Mouse (Mus musculus) midbrain, postnatal 0 days (tissue): Measurements from ENCODE around the gene Vti1a. TPM values are rescaled to one million over a fixed set of nuclear protein-coding genes. Genes with fewer than 3 reads are reported as not detected.

ENCODE experiments used
- ATAC-seq: fragments of 200-750 bp; cut with Nextera tagmentation; 2 replicates; pipeline ENCODE4 v1.8.0; 2017; ENCODE audit warnings: moderate number of reproducible peaks, mild to moderate bottlenecking, moderate TSS enrichment, moderate library complexity; ENCODE audit not compliant: low FRiP score
- DNase-seq: peaks from one replicate; pipeline ENCODE4 v3.0.0-alpha.2; 2015; ENCODE audit warnings: low spot score
- H3K27ac ChIP-seq: fragments of 300-500 bp; sonication (generic); 2 replicates; pipeline ENCODE4 v1.5.1; 2014; ENCODE audit warnings: low read depth, mild to moderate bottlenecking, low read length, mixed read lengths
- H3K27me3 ChIP-seq: fragments of 300-500 bp; sonication (generic); 2 replicates; pipeline ENCODE4 v1.6.1; 2014; ENCODE audit warnings: low read length, control low read depth, mixed read lengths; ENCODE audit not compliant: insufficient read depth
- H3K36me3 ChIP-seq: fragments of 300-500 bp; sonication (generic); 2 replicates; pipeline ENCODE4 v1.6.1; 2014; ENCODE audit warnings: low read length, control low read depth, mixed read lengths; ENCODE audit not compliant: insufficient read depth
- H3K4me1 ChIP-seq: fragments of 300-500 bp; sonication (generic); 2 replicates; pipeline ENCODE4 v1.6.1; 2014; ENCODE audit warnings: mild to moderate bottlenecking, control low read depth, antibody characterized with exemption, low read length, mixed read lengths; ENCODE audit not compliant: insufficient read depth
- H3K4me2 ChIP-seq: fragments of 300-500 bp; sonication (generic); 2 replicates; pipeline ENCODE4 v1.6.1; 2014; ENCODE audit warnings: low read depth, mild to moderate bottlenecking, low read length, mixed read lengths; ENCODE audit not compliant: poor library complexity, severe bottlenecking
- H3K4me3 ChIP-seq: fragments of 300-500 bp; sonication (generic); 2 replicates; pipeline ENCODE4 v1.5.1; 2014; ENCODE audit warnings: low read depth, mild to moderate bottlenecking, low read length, moderate library complexity
- H3K9ac ChIP-seq: fragments of 300-500 bp; sonication (generic); replicated peaks from 2 replicates; pipeline ENCODE4 v1.6.1; 2014; ENCODE audit warnings: mild to moderate bottlenecking, low read length, moderate library complexity, mixed read lengths; ENCODE audit not compliant: poor library complexity, severe bottlenecking
- H3K9me3 ChIP-seq: fragments of 300-500 bp; sonication (generic); 2 replicates; pipeline ENCODE4 v1.6.1; 2016; ENCODE audit warnings: low read length, control low read depth
- CTCF ChIP-seq: IDR thresholded peaks from 2 replicates; pipeline ENCODE4 v1.5.1; 2016; ENCODE audit warnings: antibody characterized with exemption, mild to moderate bottlenecking
- WGBS: fragments of 180-500 bp; shearing (Covaris S2); extraction: QIAGEN DNeasy Blood & Tissue Kit; methylation state at CpG from one replicate; pipeline ENCODE4 v1.1.7; 2014; 5-methylcytosine and 5-hydroxymethylcytosine counted together
- polyA plus RNA-seq: library from polyadenylated mRNA; unstranded; fragments of >200 nt; fragmentation: Nextera tagmentation; extraction: Ambion mirVana; gene quantifications from 2 replicates; pipeline ENCODE4 v1.2.1, GENCODE M21; 2015
- total RNA-seq: library from RNA; depleted of rRNA; stranded (reverse); fragments of >200 nt; gene quantifications from 2 replicates; pipeline ENCODE4 v1.2.3, GENCODE M21; 2014

Vti1a gene
- total and polyA plus RNA-seq, 2 experiments from 2014 or later = 34.2 to 43.2 TPM

GRCm38 (mm10) chr19:55592876-55593691 is 277.0 kb downstream of the Vti1a start:
- DNase-seq (peak; percentile 77), ATAC-seq (no peak)
- TF ChIP-seq CTCF = no peak
- H3K36me3 ChIP-seq = no peaks in the 10 kb centered on the region
- 0 out of 2 replicates have a peak overlapping the region, but pooled peaks have one; percentile 12 for H3K4me2 ChIP-seq
- H3K9me3 ChIP-seq = no peaks in the 10 kb centered on the region
- no peak overlapping the region for H3K27ac ChIP-seq
- H3K4me3 ChIP-seq = no peak overlapping the region
- H3K9ac ChIP-seq = no peak overlapping the region
- H3K27me3 ChIP-seq = no peaks in the 10 kb centered on the region
- no peaks in the 10 kb centered on the region; the same call in 1 of the 2 replicates for H3K4me1 ChIP-seq
- WGBS = 50% methylated on average over 26 of the region's 26 CpGs

GRCm38 (mm10) chr19:55593729-55594444 is 277.8 kb downstream of the Vti1a start:
- no peaks in the 10 kb centered on the region for H3K9me3 ChIP-seq
- no peaks in the 10 kb centered on the region; the same call in 1 of the 2 replicates for H3K4me1 ChIP-seq
- H3K9ac ChIP-seq = no peak overlapping the region
- H3K4me3 ChIP-seq = no peak overlapping the region
- TF ChIP-seq CTCF = no peak
- no peak for DNase-seq
- no peak for ATAC-seq
- H3K4me2 ChIP-seq = no peak overlapping the region
- WGBS = 80% methylated on average over 16 of the region's 16 CpGs
- H3K36me3 ChIP-seq = no peaks in the 10 kb centered on the region
- no peak overlapping the region for H3K27ac ChIP-seq
- H3K27me3 ChIP-seq = no peaks in the 10 kb centered on the region

- Histone ChIP-seq H3K9ac (no peak overlapping the region), H3K4me1 (no peaks in the 10 kb centered on the region; the same call in 1 of the 2 replicates), H3K27me3 (no peaks in the 10 kb centered on the region), H3K36me3 (no peaks in the 10 kb centered on the region), H3K27ac (no peak overlapping the region), H3K4me3 (no peak overlapping the region), H3K9me3 (no peaks in the 10 kb centered on the region), H3K4me2 (no peak overlapping the region)
- ATAC-seq = no peak
- 98% methylated on average over 3 of the region's 3 CpGs for WGBS
- no peak for DNase-seq
- TF ChIP-seq CTCF = no peak
Observed at GRCm38 (mm10) chr19:55594451-55594850, 278.4 kb downstream of the Vti1a start.

GRCm38 (mm10) chr19:55595945-55596649 is 280.0 kb downstream of the Vti1a start:
- no peak for DNase-seq
- Histone ChIP-seq H3K4me2 (no peak overlapping the region), H3K9ac (no peak overlapping the region), H3K27me3 (no peaks in the 10 kb centered on the region), H3K9me3 (no peaks in the 10 kb centered on the region), H3K36me3 (no peaks in the 10 kb centered on the region), H3K4me3 (no peak overlapping the region), H3K4me1 (no peaks in the 10 kb centered on the region; the same call in 1 of the 2 replicates), H3K27ac (no peak overlapping the region)
- TF ChIP-seq CTCF = no peak
- WGBS = 71% methylated on average over 9 of the region's 9 CpGs
- ATAC-seq = no peak

- no peak for TF ChIP-seq CTCF
- Histone ChIP-seq H3K4me2 (no peak overlapping the region), H3K4me3 (no peak overlapping the region), H3K36me3 (no peaks in the 10 kb centered on the region), H3K9me3 (no peaks in the 10 kb centered on the region), H3K4me1 (no peaks in the 10 kb centered on the region; the same call in 1 of the 2 replicates), H3K27me3 (no peaks in the 10 kb centered on the region), H3K27ac (no peak overlapping the region), H3K9ac (no peak overlapping the region)
- 74% methylated on average over 6 of the region's 6 CpGs for WGBS
- no peak for ATAC-seq
- no peak for DNase-seq
Observed at GRCm38 (mm10) chr19:55596804-55597203, 280.7 kb downstream of the Vti1a start.
